10 mouse cellular contexts compared by ENCODE assay signal in genomic region chr11:53759545-53760406, GRCm38 (mm10). TPM values are rescaled to one million over a fixed set of nuclear protein-coding genes. Genes with fewer than 3 reads are reported as not detected.
DNase-seq lines count a peak whose midpoint lies in the region; ATAC-seq and TF ChIP-seq lines count a peak whose summit lies in the region.
"Had no signal": no experiment of that assay in that cellular context is flagged by ENCODE, and none has a peak within 500 bp of the region (broad histone marks: within the 10 kb centered on the region; RNA-seq: fewer than 3 reads in every experiment).

No protein-coding gene starts in this region.

- H3K36me3 ChIP-seq in lung, embryonic 14.5 days (ENCODE audit: insufficient read depth): no peaks in the 10 kb centered on the region
- H3K36me3 ChIP-seq in forebrain, embryonic 13.5 days (ENCODE audit: poor library complexity, severe bottlenecking): no peaks in the 10 kb centered on the region
- H3K36me3 ChIP-seq in midbrain, embryonic 14.5 days (ENCODE audit: control insufficient read depth, insufficient read depth, low read length): no peaks in the 10 kb centered on the region

- H3K27ac ChIP-seq in lung, embryonic 14.5 days (ENCODE audit: low read depth): no peak overlapping the region
- H3K27ac ChIP-seq in forebrain, embryonic 13.5 days: no peak overlapping the region
- H3K27ac ChIP-seq in midbrain, embryonic 14.5 days (replicated peaks; ENCODE audit: low read depth, low read length): no peak overlapping the region

- no peaks in the 10 kb centered on the region for H3K27me3 ChIP-seq in lung, embryonic 14.5 days (ENCODE audit: insufficient read depth, low read length)
- peaks cover 42% of the 10 kb centered on the region for H3K27me3 ChIP-seq in forebrain, embryonic 13.5 days
- H3K27me3 ChIP-seq in midbrain, embryonic 14.5 days (ENCODE audit: control insufficient read depth, insufficient read depth, low read length): peaks cover 41% of the 10 kb centered on the region

- ATAC-seq in lung, embryonic 14.5 days (ENCODE audit: insufficient read depth): no peak
- ATAC-seq in forebrain, embryonic 13.5 days: no peak
- no peak for ATAC-seq in midbrain, embryonic 14.5 days (ENCODE audit: low FRiP score, low TSS enrichment)

- no peak for TF ChIP-seq CTCF in lung, embryonic 14.5 days (IDR thresholded peaks at IDR 0.05; ENCODE audit: low read depth)

- peak; percentile 38 for DNase-seq in embryo, embryonic 10 days (ENCODE audit: low spot score)
- no peak for DNase-seq in embryo, embryonic 11 days
- DNase-seq in lung, embryonic 14.5 days: peak; percentile 24
- no peak for DNase-seq in lung, postnatal 10 days
- no peak for DNase-seq in midbrain, embryonic 14.5 days
- no peak for DNase-seq in thymus, adult 18-20 months
- no peak for DNase-seq in cerebellum, adult 11 months
- DNase-seq: adrenal gland, postnatal 36 days had no signal

- 0 out of 2 replicates have a peak overlapping the region, but pooled peaks have one; percentile 1 for H3K4me2 ChIP-seq in lung, embryonic 14.5 days
- H3K4me2 ChIP-seq in forebrain, embryonic 13.5 days: peak overlapping the region; percentile 38
- H3K4me2 ChIP-seq in midbrain, embryonic 14.5 days (ENCODE audit: low read length): peak overlapping the region; percentile 20; the same call in 1 of the 2 replicates

- WGBS in lung, embryonic 14.5 days: 18% methylated on average over 22 of the region's 22 CpGs
- 4% methylated on average over 22 of the region's 22 CpGs for WGBS in forebrain, embryonic 13.5 days
- WGBS in midbrain, embryonic 14.5 days: 6% methylated on average over 22 of the region's 22 CpGs

- H3K4me3 ChIP-seq in lung, embryonic 14.5 days (ENCODE audit: low read depth, low read length): no peak overlapping the region
- no peak overlapping the region for H3K4me3 ChIP-seq in forebrain, embryonic 13.5 days
- H3K4me3 ChIP-seq in midbrain, embryonic 14.5 days (replicated peaks; ENCODE audit: low read depth, low read length): no peak overlapping the region

- no peaks in the 10 kb centered on the region for H3K9me3 ChIP-seq in lung, embryonic 14.5 days (ENCODE audit: low read depth, low read length)
- H3K9me3 ChIP-seq in forebrain, embryonic 13.5 days (replicated peaks): no peaks in the 10 kb centered on the region
- no peaks in the 10 kb centered on the region for H3K9me3 ChIP-seq in midbrain, embryonic 14.5 days (ENCODE audit: control insufficient read depth, low read length)

- no peak overlapping the region for H3K9ac ChIP-seq in lung, embryonic 14.5 days
- no peak overlapping the region for H3K9ac ChIP-seq in forebrain, embryonic 13.5 days
- no peak overlapping the region for H3K9ac ChIP-seq in midbrain, embryonic 14.5 days (replicated peaks; ENCODE audit: low read length)

- peaks cover 45% of the 10 kb centered on the region for H3K4me1 ChIP-seq in lung, embryonic 14.5 days (ENCODE audit: insufficient read depth)
- peaks cover 37% of the 10 kb centered on the region for H3K4me1 ChIP-seq in forebrain, embryonic 13.5 days
- peaks cover 25% of the 10 kb centered on the region for H3K4me1 ChIP-seq in midbrain, embryonic 14.5 days (ENCODE audit: control insufficient read depth, insufficient read depth, low read length)

RNA-seq across cellular contexts. Expression of gene Irf1, which starts 10.0 kb away (rescaled TPM):
- 17.3 and 17.9 TPM in 2 replicates for polyA plus RNA-seq in lung, embryonic 14.5 days (2014; fragmentation: Nextera tagmentation; extraction: Ambion mirVana)
- polyA plus RNA-seq in forebrain, embryonic 13.5 days (2015; fragmentation: Nextera tagmentation; extraction: Ambion mirVana): 2.6 and 2.7 TPM in 2 replicates
- polyA plus RNA-seq in midbrain, embryonic 14.5 days (2014; fragmentation: Nextera tagmentation; extraction: Ambion mirVana): 1.3 and 3.5 TPM in 2 replicates

RNA-seq across cellular contexts. Expression of gene Gm17334, which starts 13.2 kb away (rescaled TPM):
- 0.22 and 0.28 TPM in 2 replicates for polyA plus RNA-seq in lung, embryonic 14.5 days (2014; fragmentation: Nextera tagmentation; extraction: Ambion mirVana)
- polyA plus RNA-seq in forebrain, embryonic 13.5 days (2015; fragmentation: Nextera tagmentation; extraction: Ambion mirVana): not detected in 2 replicates
- 0.24 TPM in 1 of 2 replicates, not detected in the other for polyA plus RNA-seq in midbrain, embryonic 14.5 days (2014; fragmentation: Nextera tagmentation; extraction: Ambion mirVana)
- polyA plus RNA-seq: neural tube, embryonic 11.5 days had no signal

RNA-seq across cellular contexts. Expression of gene Il5, which starts 39.2 kb away (rescaled TPM):
- not detected in 2 replicates for polyA plus RNA-seq in lung, embryonic 14.5 days (2014; fragmentation: Nextera tagmentation; extraction: Ambion mirVana)
- not detected in 2 replicates for polyA plus RNA-seq in forebrain, embryonic 13.5 days (2015; fragmentation: Nextera tagmentation; extraction: Ambion mirVana)
- polyA plus RNA-seq in midbrain, embryonic 14.5 days (2014; fragmentation: Nextera tagmentation; extraction: Ambion mirVana): not detected in 2 replicates
- polyA plus RNA-seq: neural tube, embryonic 11.5 days had no signal

RNA-seq across cellular contexts. Expression of gene Rad50, which starts 52.7 kb away (rescaled TPM):
- 29.3 and 32.3 TPM in 2 replicates for polyA plus RNA-seq in lung, embryonic 14.5 days (2014; fragmentation: Nextera tagmentation; extraction: Ambion mirVana)
- polyA plus RNA-seq in forebrain, embryonic 13.5 days (2015; fragmentation: Nextera tagmentation; extraction: Ambion mirVana): 17.7 and 18.2 TPM in 2 replicates
- 9.1 and 11.2 TPM in 2 replicates for polyA plus RNA-seq in midbrain, embryonic 14.5 days (2014; fragmentation: Nextera tagmentation; extraction: Ambion mirVana)

Comparison
In these comparisons a context has a peak if more than half of its experiments do, and no peak if none do; other contexts are left out.
1. DNase-seq: peak in embryo, embryonic 10 days (single experiment) and lung, embryonic 14.5 days (single experiment); none in embryo, embryonic 11 days (single experiment), lung, postnatal 10 days (single experiment), midbrain, embryonic 14.5 days (single experiment), thymus, adult 18-20 months (0 of 2) and cerebellum, adult 11 months (single experiment).
2. Peak in every context shown above with its lines, with median percentiles within 50 percentile points of each other: H3K4me2 ChIP-seq.